Mouse (Mus musculus): Measurements from ENCODE around the gene Gm12794. TPM values are rescaled to one million over a fixed set of nuclear protein-coding genes. Genes with fewer than 3 reads are reported as not detected.
"Not testable (repeated sequence)": the region's sequence is repeated elsewhere in the genome, so short reads cannot be mapped to it uniquely, and the experiment has no call there.

The Gm12794 gene
- not detected for total RNA-seq (2021)
- long read RNA-seq, experiment 1, result 0 reads
- long read RNA-seq, experiment 2, result 0 reads

DNA sequence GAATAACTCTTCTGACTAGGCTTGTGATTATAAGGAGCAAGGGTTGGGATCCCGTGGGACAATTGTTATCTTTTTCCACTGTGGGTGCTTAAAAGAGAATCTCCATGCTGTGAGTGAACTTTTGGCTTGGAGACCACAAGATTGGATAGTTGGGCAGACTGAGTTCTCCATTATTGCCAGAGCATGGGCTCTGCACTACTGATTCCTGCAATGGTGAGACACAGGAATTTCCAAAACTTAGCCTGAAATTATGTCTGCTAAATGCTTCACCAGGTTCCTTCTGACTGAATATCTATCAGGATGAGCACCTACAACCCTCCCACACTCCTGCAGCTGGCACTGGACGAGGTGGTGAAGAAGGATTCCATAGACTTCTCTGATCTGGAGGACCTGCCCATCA is at the start of gene Gm12794:
Gm12794 (plus strand) TSS at position 301 of the 400 bp plus-strand sequence.
- DNase-seq; intact Hi-C loops (cut with DNase I): not testable (repeated sequence)

DNA sequence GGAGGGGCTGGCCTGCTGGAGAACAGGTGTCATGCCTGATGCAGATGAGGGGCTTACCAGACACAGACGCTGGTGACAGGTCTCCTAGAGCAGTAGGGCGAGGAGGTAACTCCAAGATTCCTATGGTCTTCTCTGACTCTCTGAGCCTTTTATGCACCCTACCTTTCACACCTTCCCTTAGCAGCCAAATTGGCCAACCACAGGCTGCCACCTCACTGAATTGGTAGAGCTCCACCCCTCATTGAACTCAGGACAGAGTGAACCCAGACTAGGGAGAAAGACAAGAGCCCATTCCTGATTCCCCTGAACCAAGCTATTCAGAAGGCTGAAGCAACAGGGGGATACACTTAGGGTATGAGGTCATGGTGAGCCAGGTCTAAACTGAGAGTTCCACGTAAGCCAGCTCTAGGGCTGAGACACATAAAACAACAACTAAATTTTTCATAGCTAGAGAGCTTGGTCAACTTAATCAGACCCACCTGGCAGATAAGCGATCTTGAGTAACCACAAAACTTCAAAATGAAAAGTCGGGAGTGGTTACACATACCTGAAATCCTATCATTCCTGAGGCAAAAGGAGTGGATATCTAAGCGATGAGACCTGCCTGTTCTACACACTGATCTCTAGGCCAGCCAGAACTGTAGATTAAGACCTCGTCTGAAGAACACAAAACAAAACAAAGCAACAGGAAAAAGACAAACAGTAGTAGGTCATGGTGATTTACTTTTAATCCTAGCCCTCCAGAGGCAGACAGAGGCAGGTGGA is 46.4 kb upstream of the Gm12794 start, which contains the start of gene C130073F10Rik:
C130073F10Rik (minus strand) TSS at position 134 of the 765 bp plus-strand sequence.
- intact Hi-C loops (cut with DNase I), result no loop called here
- DNase-seq, result no peak

DNA sequence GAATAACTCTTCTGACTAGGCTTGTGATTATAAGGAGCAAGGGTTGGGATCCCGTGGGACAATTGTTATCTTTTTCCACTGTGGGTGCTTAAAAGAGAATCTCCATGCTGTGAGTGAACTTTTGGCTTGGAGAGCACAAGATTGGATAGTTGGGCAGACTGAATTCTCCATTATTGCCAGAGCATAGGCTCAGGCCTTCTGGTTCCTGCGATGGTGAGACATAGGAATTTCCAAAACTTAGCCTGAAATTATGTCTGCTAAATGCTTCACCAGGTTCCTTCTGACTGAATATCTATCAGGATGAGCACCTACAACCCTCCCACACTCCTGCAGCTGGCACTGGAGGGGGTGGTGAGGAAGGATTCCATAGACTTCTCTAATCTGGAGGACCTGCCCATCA is 31.4 kb upstream of the Gm12794 start, which contains the start of gene Gm12800:
Gm12800 (plus strand) TSS at position 301 of the 400 bp plus-strand sequence.
- intact Hi-C loops (cut with DNase I); DNase-seq: not testable (repeated sequence)

- intact Hi-C loops (cut with DNase I); DNase-seq: not testable (repeated sequence)
These were observed 40.7 kb downstream of the Gm12794 start, which contains the start of gene Gm12790 for GRCm38 (mm10) chr4:101980949-101981348. TSS of gene Gm12790 (minus strand) at chr4:101981049.

- intact Hi-C loops (cut with DNase I), result no loop called here
These were observed 45.5 kb downstream of the Gm12794 start for GRCm38 (mm10) chr4:101985678-101986077.

GRCm38 (mm10) chr4:101986326-101986725 is 46.1 kb downstream of the Gm12794 start, which contains the start of gene Gm12789:
TSS of gene Gm12789 (plus strand) at chr4:101986626.
- DNase-seq; intact Hi-C loops (cut with DNase I): not testable (repeated sequence)

More at GRCm38 (mm10) chr4:101985678-101986077, 45.5 kb downstream of the Gm12794 start:
- no peak for DNase-seq

Other genes starting within 250 kb of the Gm12794 start
- 1 to 10 TPM; 1.6 to 2.2 TPM for gene Lepr, start 223.0 kb upstream of the Gm12794 start, total RNA-seq (2021)
- not detected for gene B020004J07Rik, start 96.4 kb upstream of the Gm12794 start, total RNA-seq (2021)
- gene C130073F10Rik, start 46.6 kb upstream of the Gm12794 start, total RNA-seq (2021), result not detected
- gene Gm12800, start 31.3 kb upstream of the Gm12794 start, total RNA-seq (2021), result not detected
- gene Gm12790, start 40.6 kb downstream of the Gm12794 start, total RNA-seq (2021), result not detected
- gene Gm12789, start 46.2 kb downstream of the Gm12794 start, total RNA-seq (2021), result not detected
- 10 to 100 TPM; 41.3 to 44.3 TPM for gene Pde4b, start 147.1 kb downstream of the Gm12794 start, total RNA-seq (2021)